Mouse (Mus musculus) G1E (cell line): ENCODE data around the gene Ldhd.

Source experiments
- CTCF ChIP-seq: IDR thresholded peaks from 2 replicates; pipeline ENCODE4 v1.5.1; 2012; ENCODE audit warnings: low read depth, low read length, inconsistent platforms, mixed read lengths
- GATA1 ChIP-seq: IDR thresholded peaks from 2 replicates; pipeline ENCODE4 v1.6.1; 2012; ENCODE audit warnings: borderline replicate concordance, low read length, inconsistent platforms, mixed read lengths
- POLR2AphosphoS5 ChIP-seq: IDR thresholded peaks from 2 replicates; pipeline ENCODE4 v1.6.1; 2012; ENCODE audit warnings: low read depth, low read length, inconsistent platforms; ENCODE audit not compliant: insufficient replicate concordance
- TAL1 ChIP-seq: conservative IDR thresholded peaks from 2 replicates; pipeline ENCODE4 v1.6.1; 2012; ENCODE audit warnings: low read depth, low read length, inconsistent platforms, mixed read lengths

- TF ChIP-seq CTCF (peak; percentile 62), GATA1 (no peak), POLR2AphosphoS5 (no peak), TAL1 (no peak)
These were observed 32.3 kb upstream of the Ldhd start for GRCm38 (mm10) chr8:111662473-111662872.
